Mouse (Mus musculus) stomach, embryonic 16.5 days (tissue): ENCODE data around the gene Zfp963. TPM values are rescaled to one million over a fixed set of nuclear protein-coding genes. Genes with fewer than 3 reads are reported as not detected.
A peak's percentile ranks its signal among the peaks of the same experiment; 100 is the strongest.

Experiments used
- ATAC-seq: fragments of 200-750 bp; cut with Nextera tagmentation; 2 replicates; pipeline ENCODE4 v1.8.0; 2017; ENCODE audit warnings: moderate number of reproducible peaks, moderate TSS enrichment; ENCODE audit not compliant: insufficient read depth, low FRiP score
- H3K27ac ChIP-seq: fragments of 300-500 bp; sonication (generic); 2 replicates; pipeline ENCODE4 v1.5.1; 2014; ENCODE audit warnings: low read length
- H3K27me3 ChIP-seq: fragments of 300-500 bp; sonication (generic); 2 replicates; pipeline ENCODE4 v1.6.1; 2014; ENCODE audit warnings: low read length, control low read depth, mixed read lengths; ENCODE audit not compliant: control insufficient read depth, insufficient read depth
- H3K36me3 ChIP-seq: fragments of 300-500 bp; sonication (generic); 2 replicates; pipeline ENCODE4 v1.6.1; 2014; ENCODE audit warnings: low read length; ENCODE audit not compliant: control insufficient read depth, insufficient read depth
- H3K4me1 ChIP-seq: fragments of 300-500 bp; sonication (generic); 2 replicates; pipeline ENCODE4 v1.6.1; 2014; ENCODE audit warnings: low read length, control low read depth, mixed read lengths; ENCODE audit not compliant: control insufficient read depth, insufficient read depth
- H3K4me2 ChIP-seq: fragments of 300-500 bp; sonication (generic); 2 replicates; pipeline ENCODE4 v1.6.1; 2014; ENCODE audit warnings: low read depth, low read length, mixed read lengths
- H3K4me3 ChIP-seq: fragments of 300-500 bp; sonication (generic); replicated peaks from 2 replicates; pipeline ENCODE4 v1.5.1; 2014; ENCODE audit warnings: mild to moderate bottlenecking, low read length
- H3K9ac ChIP-seq: fragments of 300-500 bp; sonication (generic); 2 replicates; pipeline ENCODE4 v1.6.1; 2014; ENCODE audit warnings: low read length
- H3K9me3 ChIP-seq: fragments of 300-500 bp; sonication (generic); replicated peaks from 2 replicates; pipeline ENCODE4 v1.6.1; 2016; ENCODE audit warnings: low read length, control low read depth; ENCODE audit not compliant: control insufficient read depth
- WGBS: fragments of 180-500 bp; shearing (Covaris S2); extraction: QIAGEN DNeasy Blood & Tissue Kit; methylation state at CpG from one replicate; pipeline ENCODE4 v1.1.7; 2014; 5-methylcytosine and 5-hydroxymethylcytosine counted together
- polyA plus RNA-seq: library from polyadenylated mRNA; unstranded; fragments of >200 nt; fragmentation: Nextera tagmentation; extraction: Ambion mirVana; gene quantifications from 2 replicates; pipeline ENCODE4 v1.2.1, GENCODE M21; 2015

Zfp963 gene
- polyA plus RNA-seq, 1 experiment from 2014 or later = 5.3 TPM

DNA sequence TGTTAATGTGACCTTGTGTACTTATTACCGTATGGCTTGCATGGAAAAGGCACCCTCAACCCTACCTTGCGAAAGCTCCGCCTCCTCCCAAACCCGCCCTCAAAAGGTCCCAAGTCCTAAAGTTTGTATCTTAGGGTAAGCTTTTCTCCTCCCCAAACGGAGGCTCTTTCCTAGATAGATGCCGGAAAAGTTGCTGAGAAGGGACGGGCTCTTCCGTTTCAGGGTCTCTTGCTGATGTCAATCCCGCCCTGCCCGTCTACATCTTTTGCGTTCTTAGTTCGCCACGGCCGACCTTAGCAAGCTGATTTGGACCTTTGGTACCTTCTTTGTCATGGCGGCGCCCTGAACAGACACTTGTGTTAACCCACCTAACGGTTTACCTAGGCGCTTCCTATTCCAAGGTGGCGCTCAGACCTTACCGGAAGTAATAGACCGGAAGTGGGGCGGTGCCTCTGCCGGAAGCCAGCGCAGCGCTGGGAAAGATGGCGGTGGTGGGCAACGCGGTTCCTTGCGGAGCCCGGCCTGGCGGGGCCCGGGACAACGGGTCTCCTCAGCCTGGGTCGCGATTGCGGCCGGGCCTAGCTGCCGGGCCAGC is 41.1 kb upstream of the Zfp963 start, which contains the start of the genes Atp13a1 and Zfp866:
Gene Atp13a1, plus strand, starts transcription at position 391 of the 595 bp plus-strand sequence.
Gene Zfp866, minus strand, starts transcription at position 406 of the 595 bp plus-strand sequence.
- Histone ChIP-seq H3K27ac (peak within 1 kb of the TSS; percentile 86), H3K9ac (peak within 1 kb of the TSS; percentile 98), H3K4me3 (peak within 1 kb of the TSS; percentile 99), H3K9me3 (no peaks in the 10 kb centered on the region), H3K27me3 (no peaks in the 10 kb centered on the region), H3K36me3 (peaks cover 6% of the 10 kb centered on the region; the same call in 1 of the 2 replicates), H3K4me1 (peaks cover 15% of the 10 kb centered on the region), H3K4me2 (peak within 1 kb of the TSS; percentile 83)
- ATAC-seq = peak; percentile 94
- under 1% methylated on average over 38 of the region's 38 CpGs for WGBS

DNA sequence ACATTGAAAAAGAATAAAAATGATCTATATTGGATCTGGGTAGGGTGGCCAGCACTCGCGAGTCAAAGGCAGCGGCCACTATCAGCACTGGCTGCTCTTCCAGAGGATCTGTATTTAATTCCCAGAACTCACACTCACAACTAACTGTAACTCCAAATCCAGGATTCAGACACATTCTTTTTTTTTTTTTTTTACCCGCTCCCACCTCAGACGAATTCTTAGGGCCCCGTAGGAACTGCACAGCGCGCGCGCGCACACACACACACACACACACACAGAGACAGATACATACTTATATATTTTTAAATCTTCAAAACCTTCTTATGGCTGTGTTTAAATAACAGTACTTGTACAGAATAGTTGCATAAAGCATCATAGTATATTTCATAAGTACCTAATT is 40.6 kb upstream of the Zfp963 start:
- no peaks in the 10 kb centered on the region for H3K9me3 ChIP-seq
- no peaks in the 10 kb centered on the region for H3K27me3 ChIP-seq
- H3K27ac ChIP-seq = peak overlapping the region; percentile 86
- H3K4me3 ChIP-seq = peak overlapping the region; percentile 99
- peak overlapping the region; percentile 98 for H3K9ac ChIP-seq
- peak overlapping the region; percentile 71 for H3K4me2 ChIP-seq
- no peak for ATAC-seq
- H3K4me1 ChIP-seq = peaks cover 15% of the 10 kb centered on the region
- WGBS = 30% methylated on average over 11 of the region's 11 CpGs
- peaks cover 2% of the 10 kb centered on the region; the same call in 1 of the 2 replicates for H3K36me3 ChIP-seq

DNA sequence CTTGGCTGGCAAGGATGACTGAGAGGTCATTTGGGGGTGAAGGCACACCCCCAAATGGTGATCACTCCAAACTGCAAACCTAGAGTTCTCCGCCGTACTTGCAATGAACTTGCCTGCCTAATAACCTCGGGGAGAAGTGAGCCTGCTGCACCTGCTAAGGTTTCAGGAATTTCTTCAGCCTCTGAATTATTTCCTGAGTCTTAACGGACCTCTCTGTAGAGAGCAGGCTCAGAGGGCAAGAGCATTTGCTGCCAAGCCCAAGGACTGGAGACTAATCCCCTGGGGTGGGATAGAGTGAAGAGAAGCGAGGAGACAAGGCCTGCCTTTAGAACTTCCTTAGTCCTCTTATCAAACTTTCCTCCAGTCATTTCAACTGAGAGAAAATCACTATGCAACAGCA is 40.0 kb upstream of the Zfp963 start:
- Histone ChIP-seq H3K27ac (no peak overlapping the region), H3K4me3 (no peak overlapping the region), H3K36me3 (no peaks in the 10 kb centered on the region), H3K4me2 (peak overlapping the region; percentile 71), H3K27me3 (no peaks in the 10 kb centered on the region), H3K9ac (peak overlapping the region; percentile 98; the same call in 1 of the 2 replicates), H3K4me1 (peaks cover 15% of the 10 kb centered on the region), H3K9me3 (no peaks in the 10 kb centered on the region)
- WGBS = 63% methylated on average over 5 of the region's 5 CpGs
- ATAC-seq = no peak

DNA sequence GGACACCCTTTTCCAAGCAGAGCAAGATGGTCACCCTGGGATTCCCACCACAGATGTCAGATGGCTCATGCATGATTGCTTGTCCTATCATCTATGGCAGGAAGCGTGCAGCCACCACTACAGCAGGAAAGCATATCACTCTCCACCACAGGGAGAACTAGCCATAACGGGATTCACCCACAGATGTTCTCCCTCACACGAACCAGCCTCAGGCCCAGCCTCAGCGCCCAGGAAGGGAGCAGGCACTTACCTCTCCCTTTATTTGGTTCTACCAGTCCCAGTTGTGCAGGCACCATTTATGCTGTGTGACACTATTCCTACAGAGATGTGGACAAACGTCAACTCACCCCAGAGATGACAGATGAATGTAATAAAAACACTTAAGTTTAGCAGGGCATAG is 39.3 kb upstream of the Zfp963 start:
- Histone ChIP-seq H3K4me1 (peaks cover 15% of the 10 kb centered on the region), H3K36me3 (no peaks in the 10 kb centered on the region), H3K4me2 (no peak overlapping the region), H3K4me3 (no peak overlapping the region), H3K27ac (no peak overlapping the region), H3K27me3 (no peaks in the 10 kb centered on the region), H3K9me3 (no peaks in the 10 kb centered on the region), H3K9ac (no peak overlapping the region)
- ATAC-seq = no peak
- WGBS = 80% methylated on average over 5 of the region's 5 CpGs

DNA sequence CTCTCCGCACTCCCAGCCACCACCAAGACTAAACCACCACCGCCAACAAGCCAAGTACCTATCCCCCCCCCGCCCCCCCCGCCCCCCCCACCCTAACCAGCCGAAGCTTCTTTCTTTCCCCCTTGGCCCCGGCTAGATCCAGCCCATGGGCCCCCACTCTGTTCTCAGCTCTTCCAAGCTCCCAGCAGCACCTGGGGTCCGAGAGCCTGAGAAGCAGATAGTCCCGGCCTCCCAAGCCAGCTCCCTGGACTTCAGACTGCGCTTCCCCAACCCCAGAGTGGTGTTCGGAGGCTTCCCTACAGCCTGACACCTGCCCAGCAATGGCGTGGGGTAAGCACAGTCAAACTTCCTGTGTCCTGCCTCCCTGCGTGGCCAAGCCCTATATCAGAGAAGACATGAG is 27.3 kb upstream of the Zfp963 start:
- no peak overlapping the region for H3K4me2 ChIP-seq
- no peaks in the 10 kb centered on the region for H3K36me3 ChIP-seq
- no peak overlapping the region for H3K4me3 ChIP-seq
- H3K9me3 ChIP-seq = no peaks in the 10 kb centered on the region
- no peak overlapping the region for H3K27ac ChIP-seq
- 70% methylated on average over 11 of the region's 12 CpGs for WGBS
- H3K4me1 ChIP-seq = peaks cover 11% of the 10 kb centered on the region; the same call in 1 of the 2 replicates
- no peak for ATAC-seq
- H3K27me3 ChIP-seq = no peaks in the 10 kb centered on the region
- no peak overlapping the region for H3K9ac ChIP-seq

DNA sequence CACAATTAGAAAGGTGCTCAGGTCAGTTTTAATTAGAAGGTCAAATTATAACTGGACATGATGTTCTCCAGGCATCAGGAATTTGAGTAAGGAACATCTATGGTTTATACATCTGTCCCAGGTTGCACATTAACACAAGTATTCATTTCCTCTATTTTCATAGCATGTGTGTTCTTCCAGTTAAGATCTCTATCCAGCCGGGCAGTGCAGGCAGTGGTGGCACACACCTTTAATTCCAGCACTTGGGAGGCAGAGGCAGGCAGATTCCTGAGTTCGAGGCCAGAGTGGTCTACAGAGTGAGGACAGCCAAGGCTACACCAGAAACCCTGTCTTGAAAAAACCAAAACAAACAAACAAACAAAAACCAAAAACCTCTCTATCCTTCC is 25.4 kb upstream of the Zfp963 start:
- H3K4me1 ChIP-seq = peaks cover 11% of the 10 kb centered on the region; the same call in 1 of the 2 replicates
- peak overlapping the region; percentile 90 for H3K4me3 ChIP-seq
- H3K27me3 ChIP-seq = no peaks in the 10 kb centered on the region
- no peak for ATAC-seq
- no peak overlapping the region for H3K9ac ChIP-seq
- H3K9me3 ChIP-seq = no peaks in the 10 kb centered on the region
- WGBS = 47% methylated on average over 2 of the region's 2 CpGs
- peak overlapping the region; percentile 43; the same call in 1 of the 2 replicates for H3K4me2 ChIP-seq
- H3K36me3 ChIP-seq = no peaks in the 10 kb centered on the region
- H3K27ac ChIP-seq = 0 out of 2 replicates have a peak overlapping the region, but pooled peaks have one; percentile 4

DNA sequence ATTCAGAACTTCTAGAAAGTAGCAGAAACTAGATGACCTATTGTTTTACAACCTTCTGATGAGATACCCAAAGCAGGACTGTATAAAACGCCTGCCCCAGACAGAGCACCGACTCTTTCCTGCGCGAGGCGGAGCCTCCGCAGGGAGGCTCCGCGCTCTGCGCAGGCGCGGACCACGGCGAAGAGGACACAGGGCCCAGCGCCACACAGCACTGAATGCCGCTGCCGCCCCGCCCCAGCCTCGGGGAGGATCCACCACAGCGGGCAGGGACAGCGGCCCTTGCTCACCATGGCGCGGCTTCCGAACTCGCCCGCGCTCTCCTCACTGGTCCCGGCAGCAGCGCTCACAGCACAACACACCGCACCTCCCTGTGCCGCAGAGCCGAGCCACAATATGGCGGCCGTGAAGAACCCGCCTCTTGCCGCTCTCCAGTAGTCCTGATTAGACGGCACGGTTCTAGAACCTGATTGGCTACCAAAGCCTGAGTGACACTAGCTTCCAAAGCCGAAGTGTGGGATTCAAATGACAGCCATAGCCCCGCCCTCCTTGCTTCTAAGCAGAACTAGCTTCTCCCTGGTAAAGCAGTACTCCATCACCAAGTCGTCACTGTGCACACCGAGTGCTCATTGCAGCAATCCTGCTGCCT is 24.9 kb upstream of the Zfp963 start, which contains the start of gene Gm20422:
Gene Gm20422, minus strand, starts transcription at position 384 of the 646 bp plus-strand sequence.
- under 1% methylated on average over 41 of the region's 41 CpGs for WGBS
- no peaks in the 10 kb centered on the region for H3K27me3 ChIP-seq
- peak; percentile 99 for ATAC-seq

DNA sequence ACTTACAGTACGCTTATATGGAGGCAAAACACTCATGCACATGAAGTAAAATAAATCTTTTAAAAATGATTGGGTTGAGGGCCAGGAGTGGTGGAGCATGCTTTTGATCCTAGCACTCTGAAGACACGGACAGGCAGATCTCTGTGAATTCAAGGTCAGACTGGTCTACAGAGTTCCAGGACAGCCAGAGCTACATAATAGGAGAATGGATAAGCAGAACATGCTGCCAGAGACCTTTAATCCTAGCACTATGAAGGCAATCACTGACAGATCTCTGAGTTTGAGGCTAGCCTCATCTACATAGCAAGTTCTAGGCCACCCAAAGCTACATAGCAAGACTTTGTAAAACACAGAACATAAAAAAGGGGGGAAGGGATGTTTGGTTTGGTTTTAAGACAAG is 22.3 kb upstream of the Zfp963 start:
- no peak overlapping the region for H3K4me2 ChIP-seq
- 79% methylated on average over 2 of the region's 2 CpGs for WGBS
- peaks cover 14% of the 10 kb centered on the region for H3K36me3 ChIP-seq
- peaks cover 11% of the 10 kb centered on the region; the same call in 1 of the 2 replicates for H3K4me1 ChIP-seq
- H3K27me3 ChIP-seq = no peaks in the 10 kb centered on the region
- 0 out of 2 replicates have a peak overlapping the region, but pooled peaks have one; percentile 16 for H3K9ac ChIP-seq
- peaks cover 5% of the 10 kb centered on the region; the same call in 1 of the 2 replicates for H3K9me3 ChIP-seq
- no peak overlapping the region for H3K27ac ChIP-seq
- ATAC-seq = no peak
- no peak overlapping the region for H3K4me3 ChIP-seq

More for the DNA sequence above, 24.9 kb upstream of the Zfp963 start, which contains the start of gene Gm20422:
- peak within 1 kb of the TSS; percentile 99 for H3K9ac ChIP-seq
- H3K36me3 ChIP-seq = no peaks in the 10 kb centered on the region
- peak within 1 kb of the TSS; percentile 90 for H3K4me3 ChIP-seq
- peaks cover 11% of the 10 kb centered on the region; the same call in 1 of the 2 replicates for H3K4me1 ChIP-seq
- peak within 1 kb of the TSS; percentile 100 for H3K27ac ChIP-seq
- H3K9me3 ChIP-seq = no peaks in the 10 kb centered on the region
- peak within 1 kb of the TSS; percentile 83 for H3K4me2 ChIP-seq

DNA sequence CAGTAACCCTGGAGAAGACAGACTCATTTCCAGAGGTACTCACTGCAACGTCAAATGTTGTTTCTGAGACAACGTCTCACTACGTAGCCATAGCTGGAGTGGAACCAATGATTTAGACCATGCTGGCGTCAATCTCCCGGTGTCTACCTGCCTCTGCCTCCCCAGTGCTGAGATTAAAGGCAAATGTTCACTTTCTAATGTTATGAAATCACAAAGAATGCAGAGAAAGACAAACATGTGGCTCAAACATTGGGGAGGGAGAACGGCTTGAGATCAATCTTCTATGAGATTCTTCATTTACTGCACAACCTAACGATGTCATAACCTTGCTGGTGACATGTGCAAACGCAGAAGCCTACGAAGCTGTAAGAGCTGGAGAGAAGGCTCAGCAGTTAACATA is 21.5 kb upstream of the Zfp963 start:
- Histone ChIP-seq H3K36me3 (peaks cover 23% of the 10 kb centered on the region), H3K4me2 (no peak overlapping the region), H3K27me3 (no peaks in the 10 kb centered on the region), H3K9me3 (peaks cover 10% of the 10 kb centered on the region), H3K27ac (no peak overlapping the region), H3K9ac (no peak overlapping the region), H3K4me1 (peaks cover 11% of the 10 kb centered on the region; the same call in 1 of the 2 replicates), H3K4me3 (no peak overlapping the region)
- no peak for ATAC-seq
- 83% methylated on average over 9 of the region's 9 CpGs for WGBS
